Mouse (Mus musculus) heart, embryonic 14.5 days (tissue): Measurements from ENCODE around the gene Rab7b. TPM values are rescaled to one million over a fixed set of nuclear protein-coding genes. Genes with fewer than 3 reads are reported as not detected.
A peak's percentile ranks its signal among the peaks of the same experiment; 100 is the strongest.

Experiments
- ATAC-seq: fragments of 200-750 bp; cut with Nextera tagmentation; 2 replicates; pipeline ENCODE4 v1.8.0; 2017; ENCODE audit warnings: low read depth, moderate TSS enrichment; ENCODE audit not compliant: insufficient number of reproducible peaks, insufficient read depth, low FRiP score
- H3K27ac ChIP-seq, 2 experiments: fragments of 200-500 bp in 1 of 2; fragments of 300-500 bp in 1 of 2; sonication (generic) in 1 of 2; replicated peaks in 1 of 2; 2 replicates each; pipeline ENCODE4 v1.5.1; 2012 to 2014; ENCODE audit warnings: low read depth in 2 of 2, low read length in 2 of 2, control low read depth in 1 of 2, mild to moderate bottlenecking in 1 of 2, mixed read lengths in 1 of 2; ENCODE audit not compliant: control insufficient read depth in 1 of 2, insufficient read depth in 1 of 2
- H3K27me3 ChIP-seq: fragments of 300-500 bp; sonication (generic); 2 replicates; pipeline ENCODE4 v1.6.1; 2014; ENCODE audit warnings: mild to moderate bottlenecking, low read length, control low read depth; ENCODE audit not compliant: control insufficient read depth, insufficient read depth
- H3K36me3 ChIP-seq: fragments of 300-500 bp; sonication (generic); 2 replicates; pipeline ENCODE4 v1.6.1; 2014; ENCODE audit warnings: mild to moderate bottlenecking, control low read depth, low read length, mixed read lengths; ENCODE audit not compliant: control insufficient read depth, insufficient read depth
- H3K4me1 ChIP-seq, 2 experiments: fragments of 200-500 bp in 1 of 2; fragments of 300-500 bp in 1 of 2; sonication (generic) in 1 of 2; 2 replicates each; pipeline ENCODE4 v1.6.1; 2012 to 2014; ENCODE audit warnings: low read length in 2 of 2, control low read depth in 1 of 2, mixed read lengths in 1 of 2; ENCODE audit not compliant: control insufficient read depth in 2 of 2, insufficient read depth in 2 of 2
- H3K4me2 ChIP-seq: fragments of 300-500 bp; sonication (generic); 2 replicates; pipeline ENCODE4 v1.6.1; 2014; ENCODE audit warnings: mild to moderate bottlenecking, low read length
- H3K4me3 ChIP-seq, 2 experiments: fragments of 200-500 bp in 1 of 2; fragments of 300-500 bp in 1 of 2; sonication (generic) in 1 of 2; 2 replicates each; pipeline ENCODE4 v1.5.1; 2012 to 2014; ENCODE audit warnings: low read length in 2 of 2, mild to moderate bottlenecking in 2 of 2, control low read depth in 1 of 2, low read depth in 1 of 2, moderate library complexity in 1 of 2; ENCODE audit not compliant: control insufficient read depth in 1 of 2, insufficient read depth in 1 of 2
- H3K9ac ChIP-seq: fragments of 300-500 bp; sonication (generic); 2 replicates; pipeline ENCODE4 v1.6.1; 2014; ENCODE audit warnings: mild to moderate bottlenecking, low read length
- H3K9me3 ChIP-seq: fragments of 300-500 bp; sonication (generic); 2 replicates; pipeline ENCODE4 v1.6.1; 2016; ENCODE audit warnings: low read length, control low read depth; ENCODE audit not compliant: control insufficient read depth
- WGBS: fragments of 180-500 bp; shearing (Covaris S2); extraction: QIAGEN DNeasy Blood & Tissue Kit; methylation state at CpG from one replicate; pipeline ENCODE4 v1.1.7; 2014; 5-methylcytosine and 5-hydroxymethylcytosine counted together
- polyA plus RNA-seq: library from polyadenylated mRNA; unstranded; fragments of >200 nt; fragmentation: Nextera tagmentation; extraction: Ambion mirVana; gene quantifications from 2 replicates; pipeline ENCODE4 v1.2.1, GENCODE M21; 2014

Rab7b gene
- polyA plus RNA-seq, 1 experiment from 2014 or later, result 2.0 TPM

GRCm38 (mm10) chr1:131726586-131726985 lies 38.1 kb downstream of the Rab7b start:
- no peaks in the 10 kb centered on the region for H3K9me3 ChIP-seq
- no peak overlapping the region for H3K9ac ChIP-seq
- peak overlapping the region; percentile 8 to 37; a peak in 1 of 4 replicates for H3K27ac ChIP-seq
- peaks cover 8 to 10% of the 10 kb centered on the region in 2 experiments for H3K4me1 ChIP-seq
- H3K36me3 ChIP-seq, result no peaks in the 10 kb centered on the region
- H3K27me3 ChIP-seq, result no peaks in the 10 kb centered on the region
- H3K4me3 ChIP-seq, result no peak overlapping the region
- WGBS, result 14% methylated on average over 6 of the region's 6 CpGs
- no peak overlapping the region for H3K4me2 ChIP-seq
- ATAC-seq, result peak; percentile 61

- Histone ChIP-seq H3K4me2 (no peak overlapping the region), H3K27ac (no peak overlapping the region), H3K4me1 (peaks cover 17 to 22% of the 10 kb centered on the region in 2 experiments), H3K9me3 (no peaks in the 10 kb centered on the region), H3K9ac (no peak overlapping the region), H3K4me3 (no peak overlapping the region), H3K27me3 (no peaks in the 10 kb centered on the region), H3K36me3 (no peaks in the 10 kb centered on the region)
- no peak for ATAC-seq
- WGBS, result 80% methylated on average over 12 of the region's 12 CpGs
Measured at GRCm38 (mm10) chr1:131730639-131731437, 42.3 kb downstream of the Rab7b start.

GRCm38 (mm10) chr1:131733474-131734180 lies 45.1 kb downstream of the Rab7b start:
- no peak for ATAC-seq
- 77% methylated on average over 13 of the region's 13 CpGs for WGBS
- H3K9me3 ChIP-seq, result no peaks in the 10 kb centered on the region
- H3K27me3 ChIP-seq, result no peaks in the 10 kb centered on the region
- H3K36me3 ChIP-seq, result no peaks in the 10 kb centered on the region
- H3K4me2 ChIP-seq, result no peak overlapping the region
- no peak overlapping the region for H3K9ac ChIP-seq
- 0 out of 4 replicates have a peak overlapping the region, but pooled peaks of 1 of the 2 experiments have one; percentile 12 for H3K27ac ChIP-seq
- peaks cover 25 to 31% of the 10 kb centered on the region in 2 experiments for H3K4me1 ChIP-seq
- no peak overlapping the region for H3K4me3 ChIP-seq

- H3K27ac ChIP-seq, result no peak overlapping the region
- no peaks in the 10 kb centered on the region for H3K9me3 ChIP-seq
- no peak overlapping the region for H3K9ac ChIP-seq
- 79% methylated on average over 6 of the region's 6 CpGs for WGBS
- H3K4me1 ChIP-seq, result peaks cover 25 to 31% of the 10 kb centered on the region in 2 experiments
- no peak for ATAC-seq
- no peaks in the 10 kb centered on the region for H3K36me3 ChIP-seq
- H3K4me3 ChIP-seq, result no peak overlapping the region
- no peak overlapping the region for H3K4me2 ChIP-seq
- no peaks in the 10 kb centered on the region for H3K27me3 ChIP-seq
Measured at GRCm38 (mm10) chr1:131734657-131735273, 46.3 kb downstream of the Rab7b start.

GRCm38 (mm10) chr1:131736494-131736893 lies 48.0 kb downstream of the Rab7b start:
- peaks cover 25 to 31% of the 10 kb centered on the region in 2 experiments for H3K4me1 ChIP-seq
- peak overlapping the region; percentile 29 for H3K4me2 ChIP-seq
- H3K36me3 ChIP-seq, result no peaks in the 10 kb centered on the region
- 9% methylated on average over 9 of the region's 9 CpGs for WGBS
- peak overlapping the region; percentile 51 to 66 for H3K27ac ChIP-seq
- H3K9ac ChIP-seq, result no peak overlapping the region
- H3K4me3 ChIP-seq, result no peak overlapping the region
- no peaks in the 10 kb centered on the region for H3K27me3 ChIP-seq
- H3K9me3 ChIP-seq, result no peaks in the 10 kb centered on the region
- ATAC-seq, result no peak

- Histone ChIP-seq H3K27ac (peak overlapping the region in 1 of 2 experiments; percentile 66; a peak in 1 of 4 replicates), H3K4me3 (no peak overlapping the region), H3K4me1 (peaks cover 23 to 30% of the 10 kb centered on the region in 2 experiments), H3K27me3 (no peaks in the 10 kb centered on the region), H3K4me2 (no peak overlapping the region), H3K9ac (no peak overlapping the region), H3K9me3 (no peaks in the 10 kb centered on the region), H3K36me3 (no peaks in the 10 kb centered on the region)
- ATAC-seq, result peak; percentile 48
- WGBS, result 65% methylated on average over 5 of the region's 5 CpGs
Measured at GRCm38 (mm10) chr1:131737269-131737668, 48.8 kb downstream of the Rab7b start.

- H3K27ac ChIP-seq, result no peak overlapping the region
- H3K9me3 ChIP-seq, result no peaks in the 10 kb centered on the region
- H3K27me3 ChIP-seq, result no peaks in the 10 kb centered on the region
- peaks cover 23% of the 10 kb centered on the region in 2 experiments for H3K4me1 ChIP-seq
- H3K9ac ChIP-seq, result no peak overlapping the region
- no peak overlapping the region for H3K4me2 ChIP-seq
- H3K36me3 ChIP-seq, result no peaks in the 10 kb centered on the region
- H3K4me3 ChIP-seq, result no peak overlapping the region
- no peak for ATAC-seq
- 67% methylated on average over 1 of the region's 1 CpGs for WGBS
Measured at GRCm38 (mm10) chr1:131738760-131739159, 50.3 kb downstream of the Rab7b start.
